Mouse (Mus musculus) left cerebral cortex, postnatal 14 days (tissue): ENCODE measurements around the gene Fbxo21. TPM values are rescaled to one million over a fixed set of nuclear protein-coding genes. Genes with fewer than 3 reads are reported as not detected.

Experiments
- DNase-seq, 2 experiments: peaks; one replicate each; pipeline ENCODE4 v3.0.0; 2021 to 2022; ENCODE audit warnings: low spot score in 2 of 2, mixed read lengths in 1 of 2
- intact Hi-C: fragments of 180-260 bp; cut with DNase I; formaldehyde crosslinking; loops from one replicate; pipeline ENCODE4 v1.15.1; 2025
- total RNA-seq, 2 experiments: library from RNA; stranded (reverse); gene quantifications; 2 replicates each; pipeline ENCODE4 v1.2.3; 2021

Fbxo21 gene
- total RNA-seq, 2 experiments from 2014 or later = 113 to 118 TPM

GRCm38 (mm10) chr5:118010872-118011271 lies 34.3 kb downstream of the Fbxo21 start:
- intact Hi-C loops = no loop called here

GRCm38 (mm10) chr5:118011796-118012195 lies 35.3 kb downstream of the Fbxo21 start:
- no peak for DNase-seq
- intact Hi-C loops = no loop called here

More at GRCm38 (mm10) chr5:118010872-118011271, 34.3 kb downstream of the Fbxo21 start:
- no peak for DNase-seq

- DNase-seq = peak; percentile 58 to 70
- intact Hi-C loops = no loop called here
Measured at GRCm38 (mm10) chr5:118015028-118015427, 38.5 kb downstream of the Fbxo21 start.

GRCm38 (mm10) chr5:118015669-118016068 lies 39.1 kb downstream of the Fbxo21 start:
- intact Hi-C loops = no loop called here
- no peak for DNase-seq

- peak; percentile 32 to 67 for DNase-seq
- intact Hi-C loops = no loop called here
Measured at GRCm38 (mm10) chr5:118017527-118017926, 41.0 kb downstream of the Fbxo21 start.

GRCm38 (mm10) chr5:118019905-118020304 lies 43.4 kb downstream of the Fbxo21 start:
- no peak for DNase-seq
- intact Hi-C loops = no loop called here

- intact Hi-C loops = no loop called here
- DNase-seq = no peak
Measured at GRCm38 (mm10) chr5:118023053-118023452, 46.5 kb downstream of the Fbxo21 start.

GRCm38 (mm10) chr5:118025880-118026279 lies 49.4 kb downstream of the Fbxo21 start:
- no peak for DNase-seq
- intact Hi-C loops = no loop called here

- intact Hi-C loops = no loop called here
- DNase-seq = no peak
Measured at GRCm38 (mm10) chr5:118026343-118026742, 49.8 kb downstream of the Fbxo21 start.

GRCm38 (mm10) chr5:118027101-118027697 lies 50.7 kb downstream of the Fbxo21 start:
- DNase-seq = no peak
- intact Hi-C loops = no loop called here

- DNase-seq = peak in 1 of 2 experiments; percentile 38
- intact Hi-C loops = no loop called here
Measured at GRCm38 (mm10) chr5:118027698-118028190, 51.2 kb downstream of the Fbxo21 start, which contains the start of gene Tesc. Gene Tesc (plus strand): TSS chr5:118027743.

- DNase-seq = no peak
- intact Hi-C loops = no loop called here
Measured at GRCm38 (mm10) chr5:118028191-118029034, 51.9 kb downstream of the Fbxo21 start.

GRCm38 (mm10) chr5:118029035-118029408 lies 52.5 kb downstream of the Fbxo21 start:
- no peak for DNase-seq
- intact Hi-C loops = no loop called here

- DNase-seq = peak; percentile 74 to 81
- intact Hi-C loops = no loop called here
Measured at GRCm38 (mm10) chr5:118029420-118029819, 52.9 kb downstream of the Fbxo21 start.

- intact Hi-C loops = no loop called here
- no peak for DNase-seq
Measured at GRCm38 (mm10) chr5:118030022-118030675, 53.6 kb downstream of the Fbxo21 start.

- DNase-seq = no peak
- intact Hi-C loops = no loop called here
Measured at GRCm38 (mm10) chr5:118031059-118031458, 54.5 kb downstream of the Fbxo21 start.

GRCm38 (mm10) chr5:118031508-118031907 lies 55.0 kb downstream of the Fbxo21 start:
- no peak for DNase-seq
- intact Hi-C loops = no loop called here

GRCm38 (mm10) chr5:118033328-118033727 lies 56.8 kb downstream of the Fbxo21 start:
- DNase-seq = no peak

GRCm38 (mm10) chr5:118033740-118034139 lies 57.2 kb downstream of the Fbxo21 start:
- DNase-seq = no peak
- intact Hi-C loops = no loop called here

More at GRCm38 (mm10) chr5:118033328-118033727, 56.8 kb downstream of the Fbxo21 start:
- intact Hi-C loops = no loop called here

GRCm38 (mm10) chr5:118034632-118035031 lies 58.1 kb downstream of the Fbxo21 start:
- no peak for DNase-seq

More at GRCm38 (mm10) chr5:118034632-118035031, 58.1 kb downstream of the Fbxo21 start:
- intact Hi-C loops = no loop called here
